ENCODE assay signal across 7 mouse cellular contexts in genomic region chr3:62338044-62338443, GRCm38 (mm10). TPM values are rescaled to one million over a fixed set of nuclear protein-coding genes. Genes with fewer than 3 reads are reported as not detected.
DNase-seq lines count a peak whose midpoint lies in the region; ATAC-seq lines count a peak whose summit lies in the region.

Gene Arhgef26, plus strand, starts transcription at chr3:62338344.

- no peaks in the 10 kb centered on the region for H3K27me3 ChIP-seq in lung, embryonic 15.5 days
- no peaks in the 10 kb centered on the region; the same call in 1 of the 2 replicates for H3K27me3 ChIP-seq in forebrain, embryonic 15.5 days
- H3K27me3 ChIP-seq in neural tube, embryonic 15.5 days (replicated peaks), result peaks cover 5% of the 10 kb centered on the region; the same call in 1 of the 2 replicates

- H3K9ac ChIP-seq in lung, embryonic 15.5 days, result peak within 1 kb of the TSS; percentile 81
- peak within 1 kb of the TSS; percentile 74 for H3K9ac ChIP-seq in forebrain, embryonic 15.5 days (replicated peaks)
- H3K9ac ChIP-seq in neural tube, embryonic 15.5 days (replicated peaks), result peak within 1 kb of the TSS; percentile 68

- no peak for ATAC-seq in lung, embryonic 15.5 days (ENCODE audit: borderline replicate concordance, extremely low read depth, low FRiP score, low TSS enrichment)
- no peak for ATAC-seq in forebrain, embryonic 15.5 days (replicated peaks)
- ATAC-seq in neural tube, embryonic 15.5 days (ENCODE audit: low FRiP score), result no peak

- DNase-seq in lung, postnatal 25 days (ENCODE audit: low spot score), result no peak
- no peak for DNase-seq in left cerebral cortex, postnatal 25 days (ENCODE audit: low spot score in 2 of 2)
- no peak for DNase-seq in cerebellum, postnatal 14 days
- no peak for DNase-seq in thymus, postnatal 0 days (ENCODE audit: low spot score)

- H3K4me3 ChIP-seq in lung, embryonic 15.5 days, result peak within 1 kb of the TSS; percentile 75
- peak within 1 kb of the TSS; percentile 78 for H3K4me3 ChIP-seq in forebrain, embryonic 15.5 days
- H3K4me3 ChIP-seq in neural tube, embryonic 15.5 days (replicated peaks), result peak within 1 kb of the TSS; percentile 88

- H3K27ac ChIP-seq in lung, embryonic 15.5 days, result peak within 1 kb of the TSS; percentile 91
- H3K27ac ChIP-seq in forebrain, embryonic 15.5 days (replicated peaks), result peak within 1 kb of the TSS; percentile 67
- H3K27ac ChIP-seq in neural tube, embryonic 15.5 days (replicated peaks), result peak within 1 kb of the TSS; percentile 74

- H3K4me2 ChIP-seq in lung, embryonic 15.5 days, result peak within 1 kb of the TSS; percentile 84
- peak within 1 kb of the TSS; percentile 89 for H3K4me2 ChIP-seq in forebrain, embryonic 15.5 days (replicated peaks)
- H3K4me2 ChIP-seq in neural tube, embryonic 15.5 days, result peak within 1 kb of the TSS; percentile 89

- 76% methylated on average over 3 of the region's 3 CpGs for WGBS in lung, embryonic 15.5 days
- WGBS in forebrain, embryonic 15.5 days, result 87% methylated on average over 3 of the region's 3 CpGs
- WGBS in neural tube, embryonic 15.5 days, result 79% methylated on average over 3 of the region's 3 CpGs

- H3K9me3 ChIP-seq in lung, embryonic 15.5 days, result no peaks in the 10 kb centered on the region
- no peaks in the 10 kb centered on the region for H3K9me3 ChIP-seq in forebrain, embryonic 15.5 days
- H3K9me3 ChIP-seq in neural tube, embryonic 15.5 days (replicated peaks), result no peaks in the 10 kb centered on the region

- 0 out of 2 replicates have a peak, but pooled peaks cover 2% of the 10 kb centered on the region for H3K36me3 ChIP-seq in lung, embryonic 15.5 days
- H3K36me3 ChIP-seq in forebrain, embryonic 15.5 days, result no peaks in the 10 kb centered on the region
- H3K36me3 ChIP-seq in neural tube, embryonic 15.5 days, result no peaks in the 10 kb centered on the region

- intact Hi-C loops in left cerebral cortex, postnatal 25 days (cut with DNase I), result loop anchor here (5.0 kb wide), 1 partner anchor 119 kb away; no protein-coding TSS in a partner anchor

- peaks cover 14% of the 10 kb centered on the region for H3K4me1 ChIP-seq in lung, embryonic 15.5 days
- H3K4me1 ChIP-seq in forebrain, embryonic 15.5 days, result peaks cover 20% of the 10 kb centered on the region
- peaks cover 9% of the 10 kb centered on the region for H3K4me1 ChIP-seq in neural tube, embryonic 15.5 days

RNA-seq across cellular contexts. Expression of gene Arhgef26, which starts in this region (rescaled TPM):
- 20.1 and 21.0 TPM in 2 replicates for polyA plus RNA-seq in lung, embryonic 15.5 days (2015; fragmentation: Nextera tagmentation; extraction: Ambion mirVana)
- 14.8 and 17.8 TPM in 2 replicates for polyA plus RNA-seq in forebrain, embryonic 15.5 days (2015; fragmentation: Nextera tagmentation; extraction: Ambion mirVana)
- 10 to 100 TPM; 22.7 to 27.4 TPM for total RNA-seq in left cerebral cortex, postnatal 25 days (2021)
- polyA plus RNA-seq in neural tube, embryonic 15.5 days (2015; fragmentation: Nextera tagmentation; extraction: Ambion mirVana), result 13.9 and 14.7 TPM in 2 replicates
- polyA plus RNA-seq in thymus, postnatal 0 days (2015; fragmentation: Nextera tagmentation; extraction: Ambion mirVana), result 1.5 and 1.8 TPM in 2 replicates
